Mouse (Mus musculus): ENCODE data around the gene Smim4.

The Smim4 gene

GRCm38 (mm10) chr14:31139666-31140065 lies 10.9 kb upstream of the Smim4 start:
- in situ Hi-C loops (cut with MboI, MseI) = no loop called here

- in situ Hi-C loops (cut with MboI, MseI) = no loop called here
Measured at GRCm38 (mm10) chr14:31138897-31139429, 10.2 kb upstream of the Smim4 start.

DNA sequence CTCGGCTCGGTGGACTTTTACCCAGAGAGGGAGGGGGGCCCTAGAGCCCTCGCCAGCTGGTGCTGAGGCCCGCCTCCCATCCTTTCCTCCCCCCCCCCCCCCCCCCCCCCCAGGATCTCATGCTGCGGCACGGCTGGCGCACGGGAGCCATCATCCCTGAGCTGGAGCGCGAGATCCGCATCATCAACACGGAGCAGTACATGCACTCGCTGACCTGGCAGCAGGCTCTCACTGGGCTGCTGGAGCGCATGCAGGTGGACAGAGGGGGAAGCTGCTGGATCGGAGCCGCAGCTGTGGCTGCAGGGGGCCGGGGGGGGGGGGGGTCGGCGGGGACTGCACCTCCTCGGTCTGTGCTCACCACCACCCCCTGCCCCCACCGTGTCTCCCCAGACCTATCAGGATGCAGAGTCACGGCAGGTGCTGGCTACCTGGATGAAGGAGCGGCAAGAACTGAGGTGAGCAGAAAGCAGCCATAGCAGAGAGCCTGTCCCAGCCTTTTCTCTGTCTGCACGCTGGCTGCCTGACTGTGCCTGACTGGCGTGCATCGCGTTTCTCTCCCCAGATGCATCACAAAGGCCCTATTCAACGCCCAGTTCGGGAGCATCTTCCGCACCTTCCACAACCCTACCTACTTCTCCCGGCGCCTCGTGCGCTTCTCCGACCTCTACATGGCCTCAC lies 9.6 kb upstream of the Smim4 start:
- in situ Hi-C loops (cut with MboI, MseI) = no loop called here

DNA sequence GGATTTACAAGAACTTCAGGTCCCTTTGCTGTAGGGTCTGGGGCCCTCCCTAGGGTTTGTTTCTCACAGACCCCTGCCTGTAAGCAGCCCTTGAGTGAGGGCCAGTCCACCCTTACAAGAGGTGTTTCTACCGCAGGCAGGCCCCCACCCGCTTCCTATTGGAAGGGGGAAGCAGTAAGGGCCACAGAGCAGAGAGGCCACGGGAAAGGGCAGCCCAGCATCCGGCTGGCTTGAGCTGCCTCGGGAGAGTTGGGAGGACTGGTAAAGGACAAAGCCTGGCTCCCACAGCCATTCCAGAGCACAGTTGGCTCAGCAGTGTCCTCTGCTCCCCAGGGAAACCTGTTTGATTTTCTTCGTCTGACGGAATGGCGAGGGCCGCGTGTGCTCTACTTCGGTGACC lies 9.0 kb upstream of the Smim4 start:
- in situ Hi-C loops (cut with MboI, MseI) = no loop called here

- in situ Hi-C loops (cut with MboI, MseI) = no loop called here
Measured at GRCm38 (mm10) chr14:31137281-31137595, 8.5 kb upstream of the Smim4 start.

- in situ Hi-C loops (cut with MboI, MseI) = no loop called here
Measured at GRCm38 (mm10) chr14:31136411-31137280, 7.9 kb upstream of the Smim4 start.

GRCm38 (mm10) chr14:31135495-31136410 lies 7.0 kb upstream of the Smim4 start:
- in situ Hi-C loops (cut with MboI, MseI) = no loop called here

DNA sequence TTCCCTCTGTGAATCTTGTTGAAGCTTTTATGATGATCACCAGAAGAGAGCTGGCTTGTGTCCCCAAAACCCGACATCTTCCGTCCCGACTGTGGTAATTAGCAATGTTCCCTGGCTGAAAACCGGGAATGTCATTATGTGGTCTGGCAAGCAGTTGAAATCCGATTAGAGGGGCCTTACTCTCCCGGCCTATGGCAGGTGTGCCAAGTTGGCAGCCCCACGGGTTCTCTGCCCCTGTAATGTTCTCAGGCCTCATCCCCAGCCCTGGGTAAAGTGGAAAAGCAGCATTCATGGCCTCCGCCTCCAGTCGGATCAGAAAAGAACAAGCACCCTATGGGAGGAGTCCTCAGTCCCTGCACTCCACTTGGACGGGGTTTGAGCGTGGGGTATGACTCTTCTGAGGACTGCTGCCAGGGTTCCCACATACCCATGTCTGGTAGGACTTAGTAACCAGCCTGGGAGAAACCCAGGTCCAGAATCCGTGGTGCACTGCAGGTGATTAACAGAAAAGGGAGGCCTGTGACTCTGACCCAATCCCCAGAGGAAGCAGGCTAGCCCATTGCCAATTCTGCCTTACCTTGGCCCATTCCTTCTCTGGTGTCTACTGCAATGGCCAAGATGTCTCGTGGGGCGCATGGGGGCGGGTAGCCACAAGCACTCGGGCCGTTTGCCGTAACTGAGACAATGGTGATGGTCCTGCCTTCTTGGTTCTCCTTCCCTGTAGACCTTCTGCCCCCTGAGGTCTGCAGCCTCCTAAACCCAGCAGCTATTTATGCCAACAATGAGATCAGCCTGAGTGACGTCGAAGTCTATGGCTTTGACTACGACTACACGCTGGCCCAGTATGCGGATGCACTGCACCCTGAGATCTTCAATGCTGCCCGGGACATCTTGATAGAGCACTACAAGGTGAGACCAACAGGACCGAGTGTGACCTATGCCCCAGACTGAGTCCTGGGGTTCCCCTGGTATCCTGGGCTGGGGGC lies 5.6 kb upstream of the Smim4 start:
- in situ Hi-C loops (cut with MboI, MseI) = no loop called here

DNA sequence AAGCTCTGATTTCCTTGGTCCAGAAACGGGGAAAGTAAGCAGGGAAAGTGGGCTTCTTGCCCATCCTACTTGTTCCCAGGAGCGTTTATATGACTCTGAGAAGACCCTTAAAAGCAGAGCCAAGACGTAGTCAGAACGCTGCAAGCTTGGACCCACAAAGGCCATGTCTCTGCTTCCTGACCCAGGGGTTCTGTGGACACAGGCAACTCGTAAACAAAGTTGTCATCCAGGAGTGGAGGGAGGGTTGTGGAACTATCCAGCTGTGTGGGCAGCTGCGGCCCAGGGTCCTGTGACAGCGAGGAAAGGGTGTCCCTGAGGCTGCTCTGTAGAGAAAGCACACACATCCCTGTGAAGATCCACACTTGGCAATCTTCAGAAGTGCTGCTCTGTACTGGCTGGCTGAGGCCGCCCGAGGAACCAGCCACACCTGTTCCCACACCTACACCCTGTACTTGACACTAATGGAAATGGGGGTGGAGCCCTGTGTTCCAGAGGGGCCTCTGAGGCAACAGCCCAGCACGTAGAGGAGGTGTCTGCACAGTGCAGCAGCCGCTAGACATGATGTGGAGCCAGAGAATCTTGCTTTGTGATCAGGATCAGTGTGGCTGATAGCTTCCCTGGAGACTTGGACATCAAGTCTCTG lies 4.4 kb upstream of the Smim4 start:
- in situ Hi-C loops (cut with MboI, MseI) = no loop called here

GRCm38 (mm10) chr14:31132491-31132975 lies 3.8 kb upstream of the Smim4 start:
- in situ Hi-C loops (cut with MboI, MseI) = no loop called here

GRCm38 (mm10) chr14:31132031-31132430 lies 3.3 kb upstream of the Smim4 start:
- in situ Hi-C loops (cut with MboI, MseI) = no loop called here

DNA sequence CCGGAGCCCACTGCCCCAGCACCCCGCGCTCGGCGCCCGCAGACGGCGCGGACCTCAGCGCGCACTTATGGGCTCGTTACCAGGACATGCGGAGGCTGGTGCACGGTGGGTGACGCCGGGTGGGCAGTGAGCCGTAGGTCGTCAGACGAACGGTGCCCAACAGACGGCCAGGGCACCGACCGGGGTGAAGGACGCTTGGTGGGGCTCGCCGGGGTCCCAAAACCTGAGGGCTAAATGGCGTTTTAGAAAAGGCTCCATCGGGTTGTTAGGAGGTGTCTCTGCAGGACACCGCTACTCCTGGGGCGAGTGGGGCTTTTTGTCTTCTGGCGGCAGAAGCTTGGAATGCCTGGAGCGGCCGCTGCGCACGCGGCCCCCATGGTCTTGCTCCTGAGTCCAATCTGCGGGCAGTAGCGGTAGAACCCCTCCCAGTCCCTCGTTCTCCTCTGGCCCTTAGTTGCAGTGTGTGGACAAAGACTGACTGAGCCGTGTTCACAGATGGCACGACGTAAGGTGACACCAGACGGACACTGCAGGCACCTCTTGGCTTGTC lies 2.6 kb upstream of the Smim4 start:
- in situ Hi-C loops (cut with MboI, MseI) = no loop called here

GRCm38 (mm10) chr14:31130236-31131220 lies 1.8 kb upstream of the Smim4 start, which contains the start of gene Nt5dc2:
Gene Nt5dc2 (plus strand): TSS chr14:31131053.
- in situ Hi-C loops (cut with MboI, MseI) = no loop called here

GRCm38 (mm10) chr14:31129326-31130235 lies 825 bp upstream of the Smim4 start:
- in situ Hi-C loops (cut with MboI, MseI) = no loop called here

DNA sequence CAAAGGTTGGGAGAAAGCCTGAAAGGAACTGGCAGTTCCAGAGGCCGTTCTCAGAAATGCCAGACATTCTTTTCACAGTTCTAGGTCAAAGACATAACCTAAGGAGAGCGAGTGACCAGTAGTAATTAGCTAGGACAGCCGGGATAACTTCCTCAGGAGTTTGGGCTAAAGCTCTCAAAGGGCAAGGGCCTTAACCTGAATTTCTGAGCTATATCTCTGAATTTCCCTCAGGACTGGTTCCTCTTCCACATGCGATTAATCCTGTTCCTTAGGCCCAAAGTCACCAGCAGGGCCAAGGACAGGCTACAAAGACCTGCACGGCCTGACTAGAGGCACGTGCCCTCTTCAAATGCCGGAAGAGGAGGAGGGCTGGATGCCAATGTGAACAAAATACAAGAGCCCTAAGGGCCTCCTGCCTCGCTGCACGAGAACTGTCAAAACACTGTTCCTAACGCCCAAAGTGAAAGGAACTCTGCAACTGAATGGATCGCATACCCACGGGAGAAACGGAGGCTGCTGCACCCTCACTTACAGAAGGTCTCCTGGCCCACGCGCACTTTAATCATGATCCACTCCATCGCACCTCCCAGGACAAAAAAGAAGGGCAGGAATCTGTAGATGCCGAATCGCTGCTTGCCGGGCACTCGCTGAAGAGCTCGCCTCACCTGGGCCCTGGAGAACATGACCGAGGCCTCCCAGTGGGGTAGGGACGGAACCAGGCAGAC lies 493 bp downstream of the Smim4 start:
- in situ Hi-C loops (cut with MboI, MseI) = no loop called here

GRCm38 (mm10) chr14:31126826-31127225 lies 1.9 kb downstream of the Smim4 start:
- in situ Hi-C loops (cut with MboI, MseI) = no loop called here

All from T-helper 17 cell (primary cell).